Mouse (Mus musculus): ENCODE measurements at regions not wholly inside any gene's neighbourhood (a gene's known extent, or its start where the extent isn't known, plus 50 kb on each side); places are given as distances from the start of the nearest gene placed in this dataset.

DNA sequence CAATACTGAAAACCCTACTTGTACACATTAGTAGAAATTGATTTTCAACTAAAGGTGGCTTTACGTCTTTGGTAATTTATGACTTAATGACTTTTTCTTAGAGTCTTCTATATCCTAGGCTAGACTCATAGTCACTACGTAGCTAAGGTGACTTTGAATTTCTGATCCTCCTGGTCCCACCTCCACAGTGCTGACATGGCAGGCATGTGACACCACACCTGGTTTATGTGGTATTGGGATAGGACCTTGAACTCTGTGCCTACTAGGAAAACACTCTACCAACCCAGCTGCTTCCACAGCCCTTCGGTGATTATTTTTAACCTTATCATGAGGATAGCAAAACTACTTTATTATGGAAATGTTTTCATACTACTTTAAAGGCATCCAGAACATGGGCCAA lies 51.5 kb upstream of the D7Ertd443e start:
- no peak for DNase-seq (ENCODE audit: low read depth, low spot score)

DNA sequence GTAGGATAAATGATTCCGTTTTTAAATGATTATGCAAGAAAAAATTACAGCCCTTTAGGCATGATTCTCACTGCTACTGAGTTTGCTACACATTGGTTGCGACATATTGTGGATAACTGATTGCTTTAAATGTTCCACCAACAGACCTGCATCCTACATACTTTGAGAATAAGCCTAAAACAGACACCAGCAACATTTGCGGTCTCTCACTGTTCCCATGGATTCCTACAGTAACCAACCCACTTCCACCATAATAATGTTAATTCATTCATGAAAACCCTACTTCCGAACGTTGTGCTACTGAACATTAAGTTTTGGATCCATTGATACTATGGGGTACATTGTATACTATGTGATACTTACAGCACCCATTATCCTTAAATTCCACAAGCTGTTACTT lies 53.8 kb upstream of the D7Ertd443e start:
- DNase-seq (ENCODE audit: low read depth, low spot score) = peak; percentile 28

DNA sequence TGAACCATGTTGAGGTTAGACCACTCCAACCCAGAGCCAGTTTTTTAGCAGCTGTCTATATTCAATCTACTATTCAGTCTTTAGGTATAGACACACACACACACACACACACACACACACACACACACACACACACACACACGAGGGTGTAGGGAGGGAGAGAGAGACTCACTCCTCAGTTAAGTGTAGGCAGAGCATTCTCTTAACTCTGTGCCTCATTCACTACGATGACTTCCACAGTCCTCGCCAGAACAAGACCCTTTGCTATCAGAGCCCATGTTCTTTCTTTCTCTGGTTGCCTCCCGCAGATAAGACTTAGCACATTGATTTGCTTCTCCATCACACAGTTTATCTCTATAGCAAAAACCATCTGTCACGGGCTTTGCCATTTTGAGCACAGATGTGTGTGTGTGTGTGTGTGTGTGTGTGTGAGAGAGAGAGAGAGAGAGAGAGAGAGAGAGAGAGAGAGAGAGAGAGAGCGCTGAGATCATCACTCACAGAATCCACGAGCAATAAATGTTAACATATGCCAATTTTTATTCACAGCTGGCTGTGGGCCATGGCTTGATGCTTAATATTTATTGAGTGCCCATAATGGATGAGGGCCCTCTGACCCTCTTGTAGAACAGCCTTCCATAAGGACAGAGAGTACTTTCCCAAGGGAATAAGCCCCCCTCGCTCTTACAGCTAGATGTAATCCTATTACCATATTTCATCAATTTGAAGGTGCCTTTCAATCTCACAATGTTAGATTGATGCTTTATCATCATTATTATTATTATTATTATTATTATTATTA lies 59.7 kb upstream of the D7Ertd443e start:
- DNase-seq (ENCODE audit: low read depth, low spot score) = no peak

DNA sequence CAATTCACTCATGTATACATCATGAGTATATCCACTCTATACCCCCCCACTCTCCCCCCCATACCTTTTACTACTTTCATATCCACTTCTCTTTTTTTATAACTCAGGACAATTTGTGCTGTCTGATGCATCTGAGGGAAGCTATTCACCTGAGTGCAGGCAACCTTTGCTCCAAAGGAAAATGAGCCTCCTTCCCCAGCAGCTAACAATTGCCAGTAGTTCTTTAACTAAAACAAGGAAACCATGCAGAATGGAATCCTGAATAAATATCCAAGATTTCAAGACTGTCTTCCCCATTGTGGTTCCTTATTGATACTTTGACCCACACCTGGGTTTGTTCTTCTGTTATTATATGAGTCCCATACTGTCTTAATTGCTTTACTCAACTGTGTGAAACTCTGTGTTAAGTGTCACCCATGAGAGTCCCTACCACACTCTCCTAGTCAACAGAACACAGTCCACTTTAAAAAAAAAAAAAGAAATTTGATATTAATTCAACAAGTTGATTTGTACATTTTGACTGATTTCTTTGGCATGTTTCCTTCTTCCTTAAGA lies 62.3 kb upstream of the D7Ertd443e start:
- DNase-seq (ENCODE audit: low read depth, low spot score) = no peak

DNA sequence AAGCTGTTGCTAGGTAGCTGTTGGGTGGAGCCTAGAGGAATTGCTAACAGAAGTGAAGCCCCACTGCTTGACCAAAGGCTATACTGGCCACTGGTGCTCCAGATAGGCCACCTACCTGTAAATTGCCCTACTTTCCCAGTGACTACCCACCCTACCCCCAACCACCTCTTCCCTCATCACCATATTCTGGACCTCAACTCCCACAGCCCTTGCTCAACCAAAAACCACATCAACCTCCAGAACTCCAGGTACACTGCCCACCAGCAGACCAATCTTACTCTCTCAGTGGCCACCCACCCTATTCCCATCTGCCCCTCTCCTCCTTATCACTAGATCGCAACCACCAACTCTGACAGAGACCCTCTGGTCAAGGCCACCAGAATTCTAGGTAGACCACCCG lies 63.4 kb upstream of the D7Ertd443e start:
- no peak for DNase-seq (ENCODE audit: low read depth, low spot score)

DNA sequence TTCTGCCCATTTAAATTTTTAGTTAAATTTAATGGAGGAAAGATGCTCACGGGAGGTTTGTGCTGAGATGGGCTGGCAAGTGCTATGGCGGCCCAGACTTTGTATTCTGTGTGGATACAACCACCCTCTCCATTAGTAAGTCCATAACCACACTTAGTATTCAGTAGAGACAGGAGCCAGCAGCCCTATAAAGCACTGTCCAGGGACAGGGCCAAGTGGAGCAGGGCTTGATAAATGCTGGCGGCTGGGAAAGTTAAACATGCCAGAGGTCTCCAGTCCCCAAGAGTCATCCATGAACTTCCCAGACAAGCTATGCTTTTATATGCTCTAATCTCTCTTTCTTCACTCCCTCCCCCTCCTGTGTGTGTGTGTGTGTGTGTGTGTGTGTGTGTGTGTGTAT lies 77.2 kb upstream of the D7Ertd443e start:
- no peak for DNase-seq (ENCODE audit: low read depth, low spot score)

DNA sequence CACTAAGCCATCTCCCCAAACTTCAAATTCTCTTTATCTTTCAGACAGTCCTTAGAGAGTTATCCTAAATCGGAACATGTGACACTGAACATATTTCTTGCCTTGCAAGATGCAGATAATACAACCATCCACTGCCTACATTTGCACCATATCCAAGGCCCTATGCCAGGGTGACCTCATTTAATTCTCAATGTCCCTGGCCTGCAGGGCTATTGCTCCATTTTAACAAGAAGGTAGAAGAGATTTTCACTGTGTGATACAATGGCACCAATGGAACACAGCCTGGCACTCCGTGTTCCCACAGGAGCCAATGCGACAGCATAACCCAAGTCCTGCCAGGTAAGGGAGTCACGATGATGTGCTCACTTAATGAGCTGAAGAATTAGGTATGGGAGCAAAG lies 77.9 kb upstream of the D7Ertd443e start:
- no peak for DNase-seq (ENCODE audit: low read depth, low spot score)

DNA sequence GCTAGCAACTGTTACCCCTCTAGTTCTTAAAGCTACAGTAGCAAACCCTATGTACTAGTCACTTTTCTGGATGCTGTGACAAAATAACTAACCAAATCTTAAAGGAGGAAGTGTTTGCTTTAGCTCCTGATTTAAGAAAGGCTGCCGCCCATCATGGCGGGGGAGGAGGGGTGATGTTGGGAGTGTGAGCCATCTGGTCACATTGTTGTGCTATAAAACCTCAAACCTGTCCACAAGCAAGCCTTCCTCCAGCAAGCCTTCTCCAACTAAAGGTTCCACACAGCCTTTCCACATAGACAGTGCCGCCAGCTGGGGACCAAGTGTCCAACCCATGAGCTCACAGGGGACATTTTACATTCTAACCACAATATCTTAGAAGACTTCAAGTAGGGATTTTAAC lies 81.8 kb upstream of the D7Ertd443e start:
- peak; percentile 26 for DNase-seq (ENCODE audit: low read depth, low spot score)

DNA sequence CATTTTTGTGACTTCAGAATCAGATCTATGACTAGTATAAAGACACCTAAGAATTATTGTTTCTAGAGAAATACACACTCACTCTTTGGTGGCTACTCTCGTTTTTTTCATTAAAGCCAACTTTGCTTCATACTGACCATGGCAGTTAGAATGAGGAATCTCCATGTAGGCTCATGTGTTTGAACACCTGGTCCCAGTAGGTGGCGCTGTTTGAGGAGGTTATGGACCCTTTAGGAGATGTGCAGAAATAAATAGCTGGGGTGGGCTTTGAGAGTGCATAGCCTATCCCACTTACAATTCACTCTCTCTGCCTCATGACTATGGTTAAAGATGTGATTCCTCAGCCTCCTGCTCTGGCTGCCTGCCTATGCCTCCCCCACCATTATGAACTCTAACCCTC lies 85.8 kb upstream of the D7Ertd443e start:
- no peak for DNase-seq (ENCODE audit: low read depth, low spot score)

DNA sequence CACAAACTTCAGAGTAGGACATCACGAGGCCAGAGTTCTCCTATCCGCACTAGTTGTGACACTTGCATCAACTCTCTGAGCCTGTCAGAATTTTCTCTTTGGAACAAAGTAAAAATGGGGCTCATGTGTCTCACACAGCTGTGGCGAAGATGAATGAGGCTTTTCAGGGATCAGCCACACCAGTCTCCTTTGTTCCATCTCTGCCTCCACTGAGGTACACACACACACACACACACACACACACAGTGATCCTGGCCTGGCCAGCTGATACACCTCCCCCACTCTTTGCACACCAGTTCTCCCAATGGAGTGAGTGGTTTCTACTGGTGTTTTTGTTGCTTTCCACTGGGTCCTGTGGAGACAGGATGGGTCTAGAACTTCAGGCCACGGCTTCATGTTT lies 105.9 kb upstream of the D7Ertd443e start:
- DNase-seq (ENCODE audit: low read depth, low spot score) = peak; percentile 69

DNA sequence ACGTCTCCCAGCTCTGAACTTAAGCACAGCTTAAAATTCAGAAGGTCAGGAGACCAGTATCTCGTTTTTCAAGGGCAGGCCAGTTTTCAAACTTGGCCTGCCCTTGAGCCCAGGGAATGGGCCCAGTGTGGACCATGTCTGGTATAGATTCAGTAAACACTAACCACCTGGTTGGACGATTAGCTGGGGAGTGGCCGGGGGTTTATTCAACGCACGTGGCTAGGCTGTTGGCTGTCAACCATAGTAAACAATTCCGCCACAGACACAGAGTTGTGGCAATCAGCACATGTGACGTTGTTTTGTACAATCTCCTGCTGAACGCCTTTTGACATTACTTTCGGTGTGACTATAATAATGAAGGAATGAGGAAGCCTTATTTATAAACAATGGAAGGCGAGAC lies 111.8 kb upstream of the D7Ertd443e start:
- no peak for DNase-seq (ENCODE audit: low read depth, low spot score)

DNA sequence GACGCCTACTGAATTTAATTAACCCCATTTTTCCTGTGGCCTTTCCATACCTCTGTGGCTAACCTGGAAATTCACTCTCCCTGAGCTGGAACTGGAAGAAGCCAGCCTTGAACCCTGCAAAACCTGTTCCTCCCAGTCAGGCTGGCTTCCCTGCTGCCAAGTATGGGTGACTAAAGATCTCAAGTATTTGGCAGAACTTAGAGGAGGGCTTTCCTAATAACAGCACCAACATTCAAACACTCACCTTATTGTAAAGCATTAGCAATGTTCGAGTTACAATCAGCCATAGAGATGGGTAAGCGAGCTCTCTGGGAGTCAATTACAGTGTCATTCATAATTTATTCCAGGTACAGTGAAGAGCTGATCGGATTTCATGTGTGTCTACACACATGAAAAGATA lies 112.4 kb upstream of the D7Ertd443e start:
- DNase-seq (ENCODE audit: low read depth, low spot score) = no peak

DNA sequence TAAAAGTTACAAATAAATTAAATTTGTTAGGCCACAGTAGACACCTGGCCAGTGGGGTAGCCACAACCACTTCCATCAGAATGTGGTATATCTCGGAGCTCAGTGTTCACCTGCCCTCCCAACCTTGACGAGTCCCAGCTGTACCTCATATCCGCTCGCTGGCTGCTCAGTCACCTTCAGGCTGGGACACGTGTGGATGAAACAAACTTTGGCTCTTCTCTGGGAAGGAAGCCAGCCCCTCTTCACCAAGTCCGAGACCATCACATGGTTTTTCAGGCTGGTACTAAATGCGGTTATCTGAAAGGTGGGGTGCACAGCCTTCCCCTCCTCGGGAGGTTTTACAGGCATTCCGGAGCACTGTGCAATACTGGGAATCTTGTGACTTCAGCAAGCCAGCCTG lies 113.3 kb upstream of the D7Ertd443e start:
- DNase-seq (ENCODE audit: low read depth, low spot score) = no peak

DNA sequence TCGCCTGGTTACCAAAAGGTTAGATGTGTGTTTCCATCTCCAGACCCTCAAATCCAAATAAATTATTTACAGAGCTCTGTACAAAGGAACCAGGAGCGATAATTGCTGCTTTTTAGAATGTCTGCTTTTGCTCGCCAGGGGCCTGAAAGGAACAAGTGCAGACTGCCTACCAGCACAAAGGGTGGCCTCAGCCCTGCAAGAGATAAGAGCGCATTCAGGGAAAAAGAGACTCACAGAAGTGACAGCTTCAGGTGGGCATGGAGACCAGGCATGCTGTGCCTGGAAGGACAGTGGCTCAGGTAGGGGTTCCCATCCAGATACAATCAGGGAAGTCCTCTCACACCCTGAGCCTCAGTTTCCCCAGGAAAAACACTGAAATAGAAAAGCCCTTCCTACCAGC lies 114.0 kb upstream of the D7Ertd443e start:
- no peak for DNase-seq (ENCODE audit: low read depth, low spot score)

DNA sequence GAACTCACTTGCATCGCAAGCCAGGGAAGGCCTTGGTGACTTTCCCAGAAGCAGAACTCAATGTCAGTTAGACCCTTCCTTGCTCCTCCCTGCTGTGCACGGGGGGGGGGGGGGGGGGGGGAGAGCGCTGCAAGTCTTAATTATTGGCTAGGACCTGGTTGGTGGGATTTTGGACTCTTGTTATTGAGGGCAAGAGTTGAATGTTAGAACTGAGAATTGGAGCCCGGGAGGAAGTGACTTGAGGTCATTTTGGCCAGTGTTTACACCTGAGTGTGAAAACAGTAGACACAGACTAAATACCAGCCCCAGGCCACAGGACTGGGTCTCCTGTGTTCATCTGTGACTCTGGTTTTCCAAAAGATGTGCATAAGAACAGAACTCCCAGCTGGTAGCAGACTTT lies 114.7 kb upstream of the D7Ertd443e start:
- no peak for DNase-seq (ENCODE audit: low read depth, low spot score)

DNA sequence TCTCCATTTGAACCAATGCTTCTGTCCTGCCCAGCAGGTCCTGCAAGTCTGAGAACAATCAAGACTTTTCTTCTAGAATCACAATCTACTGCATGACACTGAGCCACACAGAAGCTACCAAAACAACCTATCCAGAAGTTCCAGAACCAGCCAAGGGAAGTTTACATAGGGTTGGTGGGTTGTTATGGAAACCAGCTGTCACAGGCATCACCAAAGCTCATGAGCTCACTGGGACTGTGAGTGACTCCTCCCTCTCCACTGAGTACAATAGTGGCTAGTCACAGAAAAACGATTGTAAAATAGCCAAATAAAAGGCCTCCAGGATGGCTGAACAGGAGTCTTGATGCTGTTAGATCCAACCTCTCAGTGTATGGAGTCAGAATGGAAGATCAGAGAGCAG lies 115.6 kb upstream of the D7Ertd443e start:
- DNase-seq (ENCODE audit: low read depth, low spot score) = peak; percentile 65

DNA sequence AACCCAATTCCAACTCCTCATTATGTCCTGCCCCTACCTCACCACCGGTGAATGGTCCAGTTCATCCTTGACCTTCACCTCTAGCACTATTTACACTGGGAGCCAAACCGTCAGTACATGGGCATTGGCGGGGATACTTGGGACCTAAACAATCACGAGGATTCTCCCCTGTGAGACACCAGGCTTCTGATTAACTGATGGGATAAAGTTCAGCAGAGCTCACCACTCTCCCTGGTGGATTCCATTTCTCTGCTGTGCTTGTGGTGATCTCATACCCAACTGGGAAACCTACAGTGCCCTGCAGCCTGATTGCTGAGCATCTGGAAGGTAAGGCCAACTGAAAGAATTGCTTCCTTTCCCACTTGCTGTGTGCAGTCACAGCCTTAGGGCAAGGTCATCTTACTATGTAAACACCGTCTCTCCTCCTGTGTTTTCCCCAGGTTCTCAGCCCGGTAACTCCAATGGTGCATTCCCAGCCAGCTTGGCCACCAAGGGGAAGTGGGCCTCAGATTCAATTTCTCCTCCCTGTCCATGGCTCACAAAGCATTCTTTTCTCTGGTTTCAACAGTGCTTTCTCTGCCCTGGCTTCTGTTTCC lies 125.0 kb upstream of the D7Ertd443e start:
- no peak for DNase-seq (ENCODE audit: low read depth, low spot score)

DNA sequence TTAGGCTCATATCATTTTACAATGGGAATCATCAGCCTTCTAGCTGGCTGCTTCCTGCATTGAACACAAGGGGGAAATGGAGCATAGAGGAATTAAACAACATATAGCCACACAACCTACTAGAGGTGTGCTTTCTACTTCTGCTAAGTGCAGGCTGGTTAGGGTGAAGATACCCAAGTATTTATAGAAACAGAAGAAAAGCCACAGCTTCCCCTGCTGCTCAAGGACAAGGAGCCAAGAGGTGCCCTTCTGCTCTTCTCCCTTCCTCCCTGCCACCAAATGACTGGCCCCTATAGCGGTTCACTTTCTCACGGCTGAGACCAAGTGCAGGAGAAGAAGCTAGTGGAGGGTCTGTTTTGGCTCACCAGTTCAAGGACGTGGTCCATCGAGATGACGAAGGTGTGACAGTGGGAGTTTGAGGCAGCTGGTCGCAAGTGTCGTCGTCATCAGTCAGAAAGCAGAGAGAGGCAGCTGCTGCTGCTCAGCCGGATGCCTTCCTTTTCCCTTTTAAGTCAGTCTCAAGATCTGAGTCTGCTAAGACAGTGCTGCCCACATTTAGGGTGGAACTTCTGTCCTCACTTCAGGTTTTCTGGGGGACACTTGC lies 134.0 kb upstream of the D7Ertd443e start:
- no peak for DNase-seq (ENCODE audit: low read depth, low spot score)

DNA sequence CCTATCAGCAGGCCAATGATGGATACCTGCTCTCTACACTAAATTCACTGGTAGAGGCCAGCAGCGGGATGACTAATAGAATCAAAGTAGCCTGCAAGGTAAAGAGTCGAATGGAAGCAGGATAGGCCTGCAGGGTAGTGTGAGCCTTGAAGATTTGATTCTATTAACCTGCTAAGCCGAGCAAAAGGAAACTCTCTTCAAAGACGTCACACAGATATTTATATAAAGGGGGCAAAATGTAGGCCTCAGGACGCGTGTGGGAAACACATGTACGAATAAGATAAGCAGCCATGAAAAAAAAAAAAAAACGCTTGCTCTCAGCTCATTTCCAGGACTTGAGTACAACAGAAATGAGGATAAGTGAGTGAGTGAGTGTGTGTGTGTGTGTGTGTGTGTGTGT lies 138.4 kb upstream of the D7Ertd443e start:
- no peak for DNase-seq (ENCODE audit: low read depth, low spot score)

DNA sequence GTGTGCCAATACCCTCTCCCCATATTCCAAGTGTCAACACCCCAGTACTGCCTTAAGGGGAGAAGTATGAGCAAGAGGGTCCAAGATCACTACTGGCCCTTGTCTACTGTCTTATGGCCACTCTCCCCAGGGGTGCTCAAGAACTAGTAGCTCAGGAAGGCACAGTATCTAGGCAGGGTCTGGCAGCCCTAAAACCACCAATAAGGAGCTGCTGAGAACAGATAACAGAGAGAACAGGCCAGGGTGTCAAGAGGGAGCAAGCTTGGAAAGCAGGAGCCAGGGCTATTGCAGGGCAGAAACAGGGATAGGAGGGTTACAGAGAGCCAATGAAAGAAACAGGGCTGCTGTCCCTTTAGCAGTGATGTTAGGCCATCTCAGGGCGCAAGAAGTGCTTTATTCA lies 139.6 kb upstream of the D7Ertd443e start:
- no peak for DNase-seq (ENCODE audit: low read depth, low spot score)

DNA sequence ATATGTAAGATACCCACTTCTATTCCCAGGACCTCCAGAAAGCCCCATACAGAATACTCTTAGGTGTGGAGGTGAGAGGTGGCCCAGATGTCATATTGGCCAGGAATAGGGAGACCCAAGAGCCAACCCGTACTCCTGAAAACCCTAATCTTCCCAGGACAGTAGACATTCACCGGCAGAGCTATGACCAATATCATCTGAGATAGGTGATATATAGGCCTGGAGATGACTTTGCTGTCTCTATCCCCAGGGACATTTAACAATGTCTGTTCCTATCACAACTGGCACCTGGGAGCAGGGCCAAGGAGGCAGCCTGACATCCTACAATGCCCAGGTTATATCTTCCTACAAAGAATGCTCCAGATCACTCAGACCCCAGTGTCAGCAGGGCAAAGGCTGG lies 140.0 kb upstream of the D7Ertd443e start:
- no peak for DNase-seq (ENCODE audit: low read depth, low spot score)

DNA sequence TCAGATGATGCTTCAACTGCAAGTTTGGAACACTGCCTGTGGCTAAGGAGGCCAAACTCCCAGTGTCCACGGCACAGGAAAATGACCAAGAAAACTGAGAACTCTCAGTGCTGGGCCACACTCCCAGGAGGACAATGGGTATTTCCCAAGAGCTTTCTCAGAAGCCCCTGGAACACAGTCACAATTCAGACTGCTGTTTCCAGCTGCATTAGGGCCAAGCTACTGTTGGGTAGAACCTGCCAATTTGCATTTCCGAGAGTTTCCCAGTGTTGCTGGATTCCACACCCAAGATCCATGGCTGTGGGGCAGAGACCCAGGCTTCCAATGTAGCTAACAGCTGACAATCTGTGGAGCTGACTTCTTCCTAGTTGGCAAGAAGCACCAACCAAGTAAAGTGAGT lies 141.9 kb upstream of the D7Ertd443e start:
- no peak for DNase-seq (ENCODE audit: low read depth, low spot score)

DNA sequence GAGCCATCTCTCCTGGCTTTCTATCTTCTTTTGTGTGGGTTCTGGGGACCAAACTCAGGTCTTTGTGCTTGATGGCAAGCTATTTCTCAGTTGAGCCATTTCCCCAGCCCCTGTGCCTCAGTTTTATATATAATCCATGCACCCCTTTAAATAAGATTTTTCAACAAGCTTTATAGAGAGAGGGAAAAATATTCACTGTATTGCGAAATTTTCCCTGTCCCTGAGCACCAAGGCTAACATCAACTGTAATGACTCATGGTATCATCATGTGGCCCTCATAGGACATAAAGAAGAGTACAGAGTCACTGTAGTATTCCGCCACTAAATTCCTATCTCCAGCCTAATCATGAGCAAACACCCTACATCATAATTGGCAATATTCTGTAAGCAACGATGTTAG lies 142.4 kb upstream of the Dock1 start:
- DNase-seq (ENCODE audit: low read depth, low spot score) = no peak
